Mouse (Mus musculus): ENCODE data around the gene Prr13. TPM values are rescaled to one million over a fixed set of nuclear protein-coding genes. Genes with fewer than 3 reads are reported as not detected.

Prr13 gene
- polyA plus RNA-seq, 1 experiment from 2014 or later, result 139 TPM

DNA sequence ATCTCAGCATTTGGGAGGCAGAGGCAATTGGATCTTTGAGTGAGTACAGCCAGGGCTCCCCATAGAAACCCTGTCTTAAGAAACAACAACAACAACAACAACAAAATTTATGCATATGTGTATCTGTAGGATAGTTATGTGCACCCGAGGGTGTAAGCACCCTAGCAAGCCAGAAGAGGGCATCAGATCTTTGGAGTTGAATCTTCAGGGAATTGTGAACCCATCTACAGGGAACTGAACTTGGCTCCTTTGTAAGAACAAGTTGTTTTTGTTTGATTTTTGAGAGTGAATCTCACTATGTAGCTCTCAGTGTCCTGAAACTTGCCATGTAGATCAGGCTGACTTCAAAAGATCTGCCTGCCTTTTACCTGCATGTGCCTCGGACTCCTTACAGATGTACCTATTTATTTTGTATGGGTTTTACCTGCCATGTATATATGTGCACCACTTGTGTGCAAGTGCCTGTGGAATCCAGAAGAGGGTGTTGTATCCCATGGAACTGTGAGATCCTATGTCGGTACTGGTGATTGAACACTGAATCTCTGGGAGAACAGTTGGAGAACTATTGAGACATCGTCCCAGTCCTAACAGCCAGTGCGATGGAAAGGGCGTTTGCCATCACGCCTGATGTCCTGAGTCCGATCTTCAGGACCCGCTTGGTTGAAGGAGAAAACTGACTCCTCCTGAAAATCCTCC is 10.0 kb downstream of the Prr13 start:
- H3K36me3 ChIP-seq (ENCODE audit: control insufficient read depth, insufficient read depth), result peaks cover 17% of the 10 kb centered on the region
- no peaks in the 10 kb centered on the region for H3K27me3 ChIP-seq (ENCODE audit: control insufficient read depth, insufficient read depth, low read depth, low read length)
- no peak overlapping the region for H3K4me3 ChIP-seq (ENCODE audit: low read depth, low read length)
- ATAC-seq (ENCODE audit: low read depth), result no peak
- H3K4me1 ChIP-seq (ENCODE audit: control insufficient read depth, low read depth, low read length), result peaks cover 6% of the 10 kb centered on the region
- peaks cover 2% of the 10 kb centered on the region; the same call in 1 of the 2 replicates for H3K9me3 ChIP-seq (replicated peaks; ENCODE audit: control insufficient read depth, low read length)
- whole genome bisulfite sequencing (ENCODE audit: insufficient replicate concordance), result 90% methylated on average over 9 of the region's 9 CpGs
- no peak overlapping the region for H3K27ac ChIP-seq (ENCODE audit: low read length)
- H3K9ac ChIP-seq (ENCODE audit: low read depth, low read length), result no peak overlapping the region
- H3K4me2 ChIP-seq (ENCODE audit: low read depth, low read length), result no peak overlapping the region

DNA sequence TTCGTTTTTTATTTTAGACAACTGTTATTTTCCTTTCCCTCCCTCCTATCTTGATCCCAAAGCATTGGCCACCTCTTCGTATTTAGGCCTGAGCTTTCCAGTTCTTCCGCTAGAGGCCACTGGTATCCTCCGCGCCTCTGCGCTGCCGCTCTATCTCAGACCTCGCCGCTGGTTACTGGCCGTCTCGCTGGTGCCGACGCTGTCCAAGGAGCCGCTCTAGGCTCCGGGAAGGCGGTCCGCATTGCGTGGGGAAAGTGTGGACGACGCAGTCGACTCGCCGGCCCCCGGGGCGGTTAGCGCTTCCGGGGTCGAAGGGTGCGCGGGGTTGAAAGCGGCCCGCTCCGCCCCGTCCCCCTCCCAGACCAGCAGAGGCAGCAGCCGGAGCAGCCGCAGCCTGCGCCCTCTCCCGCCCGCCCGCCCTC is 11.4 kb downstream of the Prr13 start, which contains the start of gene Pcbp2:
Gene Pcbp2 (plus strand): TSS at position 357 of the 422 bp plus-strand sequence.
- Histone ChIP-seq H3K9me3 (replicated peaks; ENCODE audit: control insufficient read depth, low read length) (peaks cover 2% of the 10 kb centered on the region; the same call in 1 of the 2 replicates), H3K27ac (ENCODE audit: low read length) (peak within 1 kb of the TSS; percentile 90), H3K4me3 (ENCODE audit: low read depth, low read length) (peak within 1 kb of the TSS; percentile 94), H3K36me3 (ENCODE audit: control insufficient read depth, insufficient read depth) (peaks cover 26% of the 10 kb centered on the region), H3K27me3 (ENCODE audit: control insufficient read depth, insufficient read depth, low read depth, low read length) (no peaks in the 10 kb centered on the region), H3K9ac (ENCODE audit: low read depth, low read length) (peak within 1 kb of the TSS; percentile 96), H3K4me2 (ENCODE audit: low read depth, low read length) (peak within 1 kb of the TSS; percentile 72), H3K4me1 (ENCODE audit: control insufficient read depth, low read depth, low read length) (peaks cover 6% of the 10 kb centered on the region)
- under 1% methylated on average over 34 of the region's 40 CpGs for WGBS (ENCODE audit: insufficient replicate concordance)
- ATAC-seq (ENCODE audit: low read depth), result peak; percentile 98

DNA sequence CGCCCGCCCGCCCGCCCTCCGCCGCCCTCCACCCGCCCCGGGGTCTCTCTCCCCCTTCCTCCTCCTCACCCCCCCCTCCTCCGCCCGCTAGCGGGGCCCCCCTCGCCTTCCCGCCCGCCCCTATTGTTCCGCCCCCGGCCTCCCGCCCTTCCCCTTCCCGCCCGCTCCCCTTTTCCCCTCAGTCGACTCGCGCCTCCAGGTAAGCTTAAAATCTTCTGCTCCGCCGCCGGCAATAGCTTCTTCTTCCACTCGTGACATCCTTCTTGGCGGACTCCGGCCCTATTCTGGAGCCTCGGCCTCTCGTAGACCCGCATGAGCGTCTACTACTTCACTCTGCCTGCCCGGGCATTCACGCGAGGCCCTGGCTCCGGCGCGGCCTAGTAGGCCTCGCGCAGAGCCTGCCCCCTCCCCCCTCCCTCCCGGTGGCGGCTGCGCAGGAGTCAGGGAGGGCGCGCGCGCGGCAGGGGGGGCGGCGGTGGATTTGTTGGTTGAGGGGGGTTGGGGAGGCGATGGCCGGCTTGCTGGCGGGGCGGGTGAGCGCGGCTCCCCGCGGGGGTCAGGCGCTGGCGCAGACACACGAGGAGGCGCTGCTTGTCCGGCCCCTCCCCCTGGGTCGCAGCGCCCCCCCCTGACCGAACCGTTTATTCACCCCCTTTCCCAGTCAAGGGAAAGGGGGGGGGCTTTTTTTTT is 11.9 kb downstream of the Prr13 start:
- Histone ChIP-seq H3K27ac (ENCODE audit: low read length) (peak overlapping the region; percentile 90), H3K4me3 (ENCODE audit: low read depth, low read length) (peak overlapping the region; percentile 94), H3K36me3 (ENCODE audit: control insufficient read depth, insufficient read depth) (peaks cover 31% of the 10 kb centered on the region), H3K4me2 (ENCODE audit: low read depth, low read length) (peak overlapping the region; percentile 72), H3K9ac (ENCODE audit: low read depth, low read length) (peak overlapping the region; percentile 96), H3K27me3 (ENCODE audit: control insufficient read depth, insufficient read depth, low read depth, low read length) (no peaks in the 10 kb centered on the region), H3K9me3 (replicated peaks; ENCODE audit: control insufficient read depth, low read length) (peaks cover 2% of the 10 kb centered on the region; the same call in 1 of the 2 replicates), H3K4me1 (ENCODE audit: control insufficient read depth, low read depth, low read length) (peaks cover 6% of the 10 kb centered on the region)
- under 1% methylated on average over 39 of the region's 67 CpGs for WGBS (ENCODE audit: insufficient replicate concordance)
- peak; percentile 63 for ATAC-seq (ENCODE audit: low read depth)

DNA sequence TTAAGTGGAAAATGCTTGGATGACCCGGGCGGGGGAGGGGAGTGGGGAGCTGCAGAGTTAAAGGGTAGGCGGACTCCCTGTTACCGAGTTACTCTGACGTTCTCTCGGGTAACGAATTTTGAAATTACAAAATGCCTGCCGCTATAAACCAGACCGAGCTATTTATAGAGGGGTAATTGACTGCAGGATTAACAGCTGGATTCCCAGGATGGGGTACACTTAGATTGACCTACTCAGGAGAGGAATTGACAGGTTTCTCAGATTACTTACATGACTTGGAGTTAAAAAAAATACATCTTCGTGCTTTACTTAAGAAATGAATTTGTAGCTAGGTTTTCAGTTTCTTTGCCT is 12.4 kb downstream of the Prr13 start:
- Histone ChIP-seq H3K9ac (ENCODE audit: low read depth, low read length) (peak overlapping the region; percentile 96), H3K4me1 (ENCODE audit: control insufficient read depth, low read depth, low read length) (peaks cover 6% of the 10 kb centered on the region), H3K27ac (ENCODE audit: low read length) (peak overlapping the region; percentile 90), H3K4me3 (ENCODE audit: low read depth, low read length) (peak overlapping the region; percentile 94), H3K36me3 (ENCODE audit: control insufficient read depth, insufficient read depth) (peaks cover 37% of the 10 kb centered on the region), H3K27me3 (ENCODE audit: control insufficient read depth, insufficient read depth, low read depth, low read length) (no peaks in the 10 kb centered on the region), H3K4me2 (ENCODE audit: low read depth, low read length) (peak overlapping the region; percentile 72), H3K9me3 (replicated peaks; ENCODE audit: control insufficient read depth, low read length) (peaks cover 2% of the 10 kb centered on the region; the same call in 1 of the 2 replicates)
- under 1% methylated on average over 10 of the region's 10 CpGs for WGBS (ENCODE audit: insufficient replicate concordance)
- no peak for ATAC-seq (ENCODE audit: low read depth)

DNA sequence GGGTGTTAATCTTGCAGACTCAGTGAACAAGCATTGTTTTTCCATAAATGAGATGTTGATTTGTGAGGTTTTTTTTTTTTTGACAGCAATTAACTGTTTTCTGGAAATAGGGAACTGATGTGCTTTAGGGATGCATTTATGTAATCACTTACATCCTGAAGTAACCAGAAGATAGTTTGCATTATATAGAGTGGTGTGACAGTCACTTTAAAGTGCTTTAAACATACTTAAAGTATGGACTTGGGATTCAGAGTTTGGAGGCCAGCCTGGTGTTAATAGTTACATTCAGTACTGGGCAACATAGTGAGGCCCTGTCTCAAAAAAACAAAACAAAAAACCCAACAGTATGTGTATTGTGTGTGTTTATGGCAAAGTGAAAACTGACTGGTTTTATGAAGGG is 12.9 kb downstream of the Prr13 start:
- Histone ChIP-seq H3K4me2 (ENCODE audit: low read depth, low read length) (peak overlapping the region; percentile 72), H3K36me3 (ENCODE audit: control insufficient read depth, insufficient read depth) (peaks cover 40% of the 10 kb centered on the region), H3K4me3 (ENCODE audit: low read depth, low read length) (peak overlapping the region; percentile 94), H3K4me1 (ENCODE audit: control insufficient read depth, low read depth, low read length) (peaks cover 6% of the 10 kb centered on the region), H3K27me3 (ENCODE audit: control insufficient read depth, insufficient read depth, low read depth, low read length) (no peaks in the 10 kb centered on the region), H3K9ac (ENCODE audit: low read depth, low read length) (no peak overlapping the region; the same call in 1 of the 2 replicates), H3K27ac (ENCODE audit: low read length) (no peak overlapping the region), H3K9me3 (replicated peaks; ENCODE audit: control insufficient read depth, low read length) (peaks cover 2% of the 10 kb centered on the region; the same call in 1 of the 2 replicates)
- no peak for ATAC-seq (ENCODE audit: low read depth)

DNA sequence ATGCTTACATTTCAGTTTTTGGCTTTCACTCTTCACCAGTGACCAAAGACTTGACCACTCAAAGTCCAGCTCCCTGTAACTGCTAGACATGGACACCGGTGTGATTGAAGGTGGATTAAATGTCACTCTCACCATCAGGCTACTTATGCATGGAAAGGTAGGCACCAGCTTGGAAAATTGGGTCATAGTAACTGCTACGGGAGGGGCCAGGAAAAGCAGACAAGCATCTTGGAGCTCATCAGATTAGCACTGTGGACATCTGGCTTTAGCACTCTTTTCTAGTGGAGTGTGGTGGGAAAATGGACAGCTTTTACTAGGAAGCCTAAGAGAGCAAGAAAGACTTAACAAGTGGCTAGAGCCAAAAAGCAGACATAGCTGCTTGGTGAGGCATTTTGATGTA is 14.4 kb downstream of the Prr13 start:
- Histone ChIP-seq H3K9ac (ENCODE audit: low read depth, low read length) (no peak overlapping the region), H3K36me3 (ENCODE audit: control insufficient read depth, insufficient read depth) (peaks cover 44% of the 10 kb centered on the region)
- no peak for ATAC-seq (ENCODE audit: low read depth)

DNA sequence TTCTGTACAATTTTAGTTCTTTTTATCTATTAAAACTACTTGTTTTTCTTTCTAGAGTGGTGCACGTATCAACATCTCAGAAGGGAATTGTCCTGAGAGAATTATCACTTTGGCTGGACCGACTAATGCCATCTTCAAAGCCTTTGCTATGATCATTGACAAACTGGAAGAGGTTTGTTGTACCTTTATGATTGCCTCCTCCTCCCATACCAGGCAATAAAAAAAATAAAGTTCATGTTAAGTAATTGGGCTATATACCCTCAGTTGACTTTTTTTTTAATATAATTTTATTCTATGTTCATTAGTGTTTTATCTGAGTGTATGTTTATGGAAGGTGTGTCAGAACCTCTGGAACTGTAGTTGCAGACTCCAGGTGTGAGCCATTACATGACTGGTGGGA is 15.7 kb downstream of the Prr13 start:
- H3K27me3 ChIP-seq (ENCODE audit: control insufficient read depth, insufficient read depth, low read depth, low read length), result no peaks in the 10 kb centered on the region
- H3K9ac ChIP-seq (ENCODE audit: low read depth, low read length), result no peak overlapping the region
- peaks cover 45% of the 10 kb centered on the region for H3K36me3 ChIP-seq (ENCODE audit: control insufficient read depth, insufficient read depth)
- peaks cover 6% of the 10 kb centered on the region for H3K4me1 ChIP-seq (ENCODE audit: control insufficient read depth, low read depth, low read length)
- ATAC-seq (ENCODE audit: low read depth), result no peak
- no peak overlapping the region for H3K4me3 ChIP-seq (ENCODE audit: low read depth, low read length)
- H3K9me3 ChIP-seq (replicated peaks; ENCODE audit: control insufficient read depth, low read length), result no peaks in the 10 kb centered on the region
- WGBS (ENCODE audit: insufficient replicate concordance), result 85% methylated on average over 2 of the region's 2 CpGs
- H3K4me2 ChIP-seq (ENCODE audit: low read depth, low read length), result no peak overlapping the region
- H3K27ac ChIP-seq (ENCODE audit: low read length), result no peak overlapping the region

More for the DNA sequence above, 14.4 kb downstream of the Prr13 start:
- Histone ChIP-seq H3K4me3 (ENCODE audit: low read depth, low read length) (no peak overlapping the region), H3K27me3 (ENCODE audit: control insufficient read depth, insufficient read depth, low read depth, low read length) (no peaks in the 10 kb centered on the region), H3K9me3 (replicated peaks; ENCODE audit: control insufficient read depth, low read length) (peaks cover 2% of the 10 kb centered on the region; the same call in 1 of the 2 replicates), H3K4me1 (ENCODE audit: control insufficient read depth, low read depth, low read length) (peaks cover 6% of the 10 kb centered on the region), H3K27ac (ENCODE audit: low read length) (0 out of 2 replicates have a peak overlapping the region, but pooled peaks have one; percentile 11), H3K4me2 (ENCODE audit: low read depth, low read length) (no peak overlapping the region)
- WGBS (ENCODE audit: insufficient replicate concordance), result 66% methylated on average over 2 of the region's 2 CpGs

DNA sequence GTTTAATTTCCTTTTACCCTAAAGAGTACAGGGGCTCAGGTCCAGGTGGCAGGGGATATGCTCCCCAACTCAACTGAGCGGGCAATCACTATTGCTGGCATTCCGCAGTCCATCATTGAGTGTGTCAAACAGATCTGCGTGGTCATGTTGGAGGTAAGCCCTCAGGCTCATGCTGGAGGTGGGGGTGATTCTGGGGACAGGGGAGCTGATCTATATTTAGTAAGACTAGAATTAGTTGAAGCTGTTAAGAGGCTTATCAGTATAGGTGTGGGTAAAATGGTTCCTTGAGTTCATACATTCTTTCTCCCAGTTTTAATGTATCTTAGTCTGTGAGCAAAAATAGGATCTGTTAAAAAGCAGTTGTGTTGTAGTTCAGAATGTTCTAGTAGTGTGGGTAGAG is 24.3 kb downstream of the Prr13 start:
- Histone ChIP-seq H3K9me3 (replicated peaks; ENCODE audit: control insufficient read depth, low read length) (no peaks in the 10 kb centered on the region), H3K36me3 (ENCODE audit: control insufficient read depth, insufficient read depth) (peaks cover 67% of the 10 kb centered on the region), H3K27ac (ENCODE audit: low read length) (no peak overlapping the region), H3K4me1 (ENCODE audit: control insufficient read depth, low read depth, low read length) (no peaks in the 10 kb centered on the region), H3K4me3 (ENCODE audit: low read depth, low read length) (no peak overlapping the region), H3K4me2 (ENCODE audit: low read depth, low read length) (no peak overlapping the region), H3K27me3 (ENCODE audit: control insufficient read depth, insufficient read depth, low read depth, low read length) (no peaks in the 10 kb centered on the region), H3K9ac (ENCODE audit: low read depth, low read length) (no peak overlapping the region)
- 92% methylated on average over 3 of the region's 3 CpGs for WGBS (ENCODE audit: insufficient replicate concordance)
- no peak for ATAC-seq (ENCODE audit: low read depth)

DNA sequence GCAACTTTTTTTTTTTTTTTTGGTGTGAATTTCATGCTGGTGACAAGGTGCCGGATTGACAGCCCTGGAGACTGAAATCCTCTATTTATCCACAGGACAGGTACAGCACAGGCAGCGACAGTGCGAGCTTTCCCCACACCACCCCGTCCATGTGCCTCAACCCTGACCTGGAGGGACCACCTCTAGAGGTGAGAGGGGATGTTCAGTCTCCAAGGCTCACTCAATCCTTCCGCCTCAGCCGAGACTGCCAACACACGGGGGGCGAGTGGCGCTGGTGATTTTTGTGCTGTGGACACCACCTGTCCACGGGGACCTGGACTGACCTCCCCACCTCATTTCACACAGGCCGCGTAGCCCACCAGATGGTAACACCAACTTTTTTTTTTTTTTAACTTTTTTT is 27.0 kb downstream of the Prr13 start:
- Histone ChIP-seq H3K4me1 (ENCODE audit: control insufficient read depth, low read depth, low read length) (no peaks in the 10 kb centered on the region), H3K27ac (ENCODE audit: low read length) (no peak overlapping the region), H3K4me2 (ENCODE audit: low read depth, low read length) (no peak overlapping the region), H3K27me3 (ENCODE audit: control insufficient read depth, insufficient read depth, low read depth, low read length) (no peaks in the 10 kb centered on the region), H3K4me3 (ENCODE audit: low read depth, low read length) (no peak overlapping the region), H3K9me3 (replicated peaks; ENCODE audit: control insufficient read depth, low read length) (no peaks in the 10 kb centered on the region), H3K9ac (ENCODE audit: low read depth, low read length) (no peak overlapping the region), H3K36me3 (ENCODE audit: control insufficient read depth, insufficient read depth) (peaks cover 74% of the 10 kb centered on the region)
- 88% methylated on average over 12 of the region's 12 CpGs for WGBS (ENCODE audit: insufficient replicate concordance)
- ATAC-seq (ENCODE audit: low read depth), result no peak

Data from liver, embryonic 16.5 days (tissue).